In genomic region chr6:87101281-87101954, GRCm38 (mm10) we compare ENCODE assay signal across 8 mouse cellular contexts. TPM values are rescaled to one million over a fixed set of nuclear protein-coding genes. Genes with fewer than 3 reads are reported as not detected.
DNase-seq lines count a peak whose midpoint lies in the region; ATAC-seq and TF ChIP-seq lines count a peak whose summit lies in the region.

No protein-coding gene starts in this region.

- H3K4me3 ChIP-seq in G1E (ENCODE audit: low read depth, low read length), result peak overlapping the region; percentile 66; the same call in 1 of the 2 replicates
- 0 out of 2 replicates have a peak overlapping the region, but pooled peaks have one; percentile 14 for H3K4me3 ChIP-seq in lung, embryonic 14.5 days (ENCODE audit: low read depth, low read length)
- H3K4me3 ChIP-seq in olfactory bulb, adult 2 months (ENCODE audit: insufficient read depth, low read depth, low read length), result peak overlapping the region; percentile 29

- peak overlapping the region; percentile 58 for H3K4me2 ChIP-seq in lung, embryonic 14.5 days

- peak; percentile 40 for DNase-seq in G1E (ENCODE audit: low spot score)
- peak; percentile 70 to 84 for DNase-seq in cerebellum, adult 18-20 months
- DNase-seq in forelimb bud, embryonic 11.5 days (ENCODE audit: low read depth, low spot score), result peak; percentile 77
- DNase-seq in layer of hippocampus, adult 8-10 months (ENCODE audit: low spot score in 2 of 2), result peak; percentile 71 to 94
- DNase-seq in lung, embryonic 14.5 days, result peak; percentile 96
- DNase-seq in thymus, adult 18-20 months, result peak; percentile 71 to 75

- H3K27me3 ChIP-seq in G1E (ENCODE audit: insufficient read depth, low read length), result peaks cover 9% of the 10 kb centered on the region
- H3K27me3 ChIP-seq in lung, embryonic 14.5 days (ENCODE audit: insufficient read depth, low read length), result no peaks in the 10 kb centered on the region

- 0 out of 2 replicates have a peak overlapping the region, but pooled peaks have one; percentile 35 for H3K9ac ChIP-seq in lung, embryonic 14.5 days

- peaks cover 78% of the 10 kb centered on the region for H3K4me1 ChIP-seq in G1E (ENCODE audit: insufficient read depth, low read depth, low read length)
- H3K4me1 ChIP-seq in lung, embryonic 14.5 days (ENCODE audit: insufficient read depth), result peaks cover 9% of the 10 kb centered on the region; the same call in 1 of the 2 replicates
- H3K4me1 ChIP-seq in olfactory bulb, adult 2 months (ENCODE audit: control insufficient read depth, insufficient read depth, low read length), result peaks cover 12% of the 10 kb centered on the region; the same call in 1 of the 2 replicates

- WGBS in lung, embryonic 14.5 days, result 10% methylated on average over 12 of the region's 12 CpGs
- WGBS in olfactory bulb, adult 2 months, result 13% methylated on average over 12 of the region's 12 CpGs

- no peak for TF ChIP-seq POLR2A in olfactory bulb, adult 2 months (IDR thresholded peaks at IDR 0.05; ENCODE audit: insufficient read depth, low read depth, low read length)

- TF ChIP-seq CTCF in G1E (IDR thresholded peaks at IDR 0.05; ENCODE audit: low read depth, low read length), result peak; percentile 70
- peak; percentile 90 for TF ChIP-seq CTCF in lung, embryonic 14.5 days (IDR thresholded peaks at IDR 0.05; ENCODE audit: low read depth)
- TF ChIP-seq CTCF in olfactory bulb, adult 2 months (IDR thresholded peaks at IDR 0.05; ENCODE audit: insufficient read depth, low read depth, low read length), result peak; percentile 80

- ATAC-seq in G1E (ENCODE audit: extremely low read depth, insufficient number of reproducible peaks, low FRiP score, poor library complexity, severe bottlenecking), result peak; percentile 22; the same call in 1 of the 2 replicates
- ATAC-seq in hematopoietic stem cell, adult 5-6 weeks (replicated peaks in 1 of 2; ENCODE audit: insufficient read depth in 1 of 2, low FRiP score in 2 of 2, low TSS enrichment in 1 of 2, low read depth in 1 of 2, poor library complexity in 2 of 2, severe bottlenecking in 2 of 2), result peak; percentile 63 to 80; a peak in 3 of 4 replicates
- peak; percentile 68 for ATAC-seq in lung, embryonic 14.5 days (ENCODE audit: insufficient read depth)

- H3K27ac ChIP-seq in lung, embryonic 14.5 days (ENCODE audit: low read depth), result peak overlapping the region; percentile 43; the same call in 1 of the 2 replicates
- H3K27ac ChIP-seq in olfactory bulb, adult 2 months (ENCODE audit: insufficient read depth, low read depth, low read length), result no peak overlapping the region

- no peaks in the 10 kb centered on the region for H3K36me3 ChIP-seq in G1E (replicated peaks)
- no peaks in the 10 kb centered on the region for H3K36me3 ChIP-seq in lung, embryonic 14.5 days (ENCODE audit: insufficient read depth)

- no peaks in the 10 kb centered on the region for H3K9me3 ChIP-seq in G1E (replicated peaks)
- H3K9me3 ChIP-seq in lung, embryonic 14.5 days (ENCODE audit: low read depth, low read length), result no peaks in the 10 kb centered on the region

RNA-seq across cellular contexts. Expression of gene D6Ertd527e, which starts 3.1 kb away (rescaled TPM):
- total RNA-seq in G1E (2014; fragmentation: Nextera tagmentation) (not detected in 2 replicates), G1E (2017) (0.06 and 0.16 TPM in 2 replicates)
- polyA plus RNA-seq in G1E (2012), result 0.14 TPM in 1 of 2 replicates, not detected in the other
- total RNA-seq in hematopoietic stem cell, adult 5-6 weeks (2017), result not detected in 2 replicates
- not detected for total RNA-seq in layer of hippocampus, adult 8-10 months (2022)
- 0.53 and 0.69 TPM in 2 replicates for polyA plus RNA-seq in lung, embryonic 14.5 days (2014; fragmentation: Nextera tagmentation; extraction: Ambion mirVana)
- not detected in 2 replicates for polyA plus RNA-seq in olfactory bulb, adult 2 months (2012; ENCODE audit: insufficient read depth, insufficient read length, low replicate concordance, missing spikeins)

RNA-seq across cellular contexts. Expression of gene Gfpt1, which starts 58.8 kb away (rescaled TPM):
- 195 and 196 TPM in 2 replicates for total RNA-seq in G1E (2014; fragmentation: Nextera tagmentation)
- total RNA-seq in G1E (2017), result 87.2 and 99.2 TPM in 2 replicates
- 46.1 and 78.7 TPM in 2 replicates for polyA plus RNA-seq in G1E (2012)
- 28.0 and 28.5 TPM in 2 replicates for total RNA-seq in hematopoietic stem cell, adult 5-6 weeks (2017)
- 10 to 100 TPM; 50.6 to 54.4 (median 51.7) TPM for total RNA-seq in layer of hippocampus, adult 8-10 months (2022)
- polyA plus RNA-seq in lung, embryonic 14.5 days (2014; fragmentation: Nextera tagmentation; extraction: Ambion mirVana), result 22.1 and 25.7 TPM in 2 replicates
- polyA plus RNA-seq in olfactory bulb, adult 2 months (2012; ENCODE audit: insufficient read depth, insufficient read length, low replicate concordance, missing spikeins), result 104 TPM in 1 of 2 replicates, not detected in the other

Comparison
In these comparisons a context has a peak if more than half of its experiments do, and no peak if none do; other contexts are left out.
1. DNase-seq: peak in every context shown above with its lines; median percentile 96 in lung, embryonic 14.5 days; 82 in layer of hippocampus, adult 8-10 months; 77 in cerebellum, adult 18-20 months; 77 in forelimb bud, embryonic 11.5 days; 73 in thymus, adult 18-20 months; 40 in G1E.
2. H3K4me3 ChIP-seq: peak in every context shown above with its lines; median percentile 66 in G1E; 29 in olfactory bulb, adult 2 months; 14 in lung, embryonic 14.5 days.